Mouse (Mus musculus): Measurements from ENCODE around the gene Dhrs1. TPM values are rescaled to one million over a fixed set of nuclear protein-coding genes. Genes with fewer than 3 reads are reported as not detected.

Dhrs1 gene
- polyA plus RNA-seq, 1 experiment = 122 TPM

GRCm38 (mm10) chr14:55743711-55744110 lies 1.8 kb downstream of the Dhrs1 start:
- Histone ChIP-seq H3K27me3 (ENCODE audit: control insufficient read depth, insufficient read depth, low read length) (no peaks in the 10 kb centered on the region), H3K27ac (ENCODE audit: insufficient read depth, low read length) (no peak overlapping the region), H3K4me1 (ENCODE audit: control insufficient read depth, insufficient read depth, low read length) (0 out of 2 replicates have a peak, but pooled peaks cover 4% of the 10 kb centered on the region), H3K4me3 (replicated peaks; ENCODE audit: insufficient read depth, low read depth, low read length) (no peak overlapping the region)
- peak; percentile 73 to 84 for DNase-seq
- no peak for TF ChIP-seq POLR2A (IDR thresholded peaks at IDR 0.05; ENCODE audit: borderline replicate concordance, insufficient read depth, low read length)
- peak; percentile 96 for TF ChIP-seq CTCF (IDR thresholded peaks at IDR 0.05; ENCODE audit: borderline replicate concordance, insufficient read depth, low read depth, low read length)
- WGBS = 9% methylated on average over 10 of the region's 10 CpGs

- no peak overlapping the region for H3K27ac ChIP-seq (ENCODE audit: insufficient read depth, low read length)
- TF ChIP-seq POLR2A (IDR thresholded peaks at IDR 0.05; ENCODE audit: borderline replicate concordance, insufficient read depth, low read length) (no peak), CTCF (IDR thresholded peaks at IDR 0.05; ENCODE audit: borderline replicate concordance, insufficient read depth, low read depth, low read length) (no peak)
- no peaks in the 10 kb centered on the region for H3K27me3 ChIP-seq (ENCODE audit: control insufficient read depth, insufficient read depth, low read length)
- H3K4me3 ChIP-seq (replicated peaks; ENCODE audit: insufficient read depth, low read depth, low read length) = no peak overlapping the region
- DNase-seq = no peak
- H3K4me1 ChIP-seq (ENCODE audit: control insufficient read depth, insufficient read depth, low read length) = no peaks in the 10 kb centered on the region
- WGBS = 89% methylated on average over 9 of the region's 9 CpGs
Measured at GRCm38 (mm10) chr14:55737086-55737687, 8.3 kb downstream of the Dhrs1 start.

- Histone ChIP-seq H3K4me3 (replicated peaks; ENCODE audit: insufficient read depth, low read depth, low read length) (no peak overlapping the region), H3K27me3 (ENCODE audit: control insufficient read depth, insufficient read depth, low read length) (no peaks in the 10 kb centered on the region), H3K27ac (ENCODE audit: insufficient read depth, low read length) (no peak overlapping the region), H3K4me1 (ENCODE audit: control insufficient read depth, insufficient read depth, low read length) (no peaks in the 10 kb centered on the region)
- TF ChIP-seq CTCF (IDR thresholded peaks at IDR 0.05; ENCODE audit: borderline replicate concordance, insufficient read depth, low read depth, low read length) (no peak), POLR2A (IDR thresholded peaks at IDR 0.05; ENCODE audit: borderline replicate concordance, insufficient read depth, low read length) (no peak)
- no peak for DNase-seq
- 62% methylated on average over 4 of the region's 4 CpGs for WGBS
Measured at GRCm38 (mm10) chr14:55735758-55736157, 9.7 kb downstream of the Dhrs1 start.

- no peaks in the 10 kb centered on the region for H3K4me1 ChIP-seq (ENCODE audit: control insufficient read depth, insufficient read depth, low read length)
- no peak overlapping the region for H3K27ac ChIP-seq (ENCODE audit: insufficient read depth, low read length)
- TF ChIP-seq POLR2A (IDR thresholded peaks at IDR 0.05; ENCODE audit: borderline replicate concordance, insufficient read depth, low read length) (no peak), CTCF (IDR thresholded peaks at IDR 0.05; ENCODE audit: borderline replicate concordance, insufficient read depth, low read depth, low read length) (no peak)
- no peak for DNase-seq
- WGBS = 82% methylated on average over 3 of the region's 3 CpGs
- no peaks in the 10 kb centered on the region for H3K27me3 ChIP-seq (ENCODE audit: control insufficient read depth, insufficient read depth, low read length)
- no peak overlapping the region for H3K4me3 ChIP-seq (replicated peaks; ENCODE audit: insufficient read depth, low read depth, low read length)
Measured at GRCm38 (mm10) chr14:55735334-55735733, 10.2 kb downstream of the Dhrs1 start.

GRCm38 (mm10) chr14:55734869-55735268 lies 10.6 kb downstream of the Dhrs1 start:
- TF ChIP-seq POLR2A (IDR thresholded peaks at IDR 0.05; ENCODE audit: borderline replicate concordance, insufficient read depth, low read length) = no peak
- TF ChIP-seq CTCF (IDR thresholded peaks at IDR 0.05; ENCODE audit: borderline replicate concordance, insufficient read depth, low read depth, low read length) = no peak
- no peaks in the 10 kb centered on the region for H3K4me1 ChIP-seq (ENCODE audit: control insufficient read depth, insufficient read depth, low read length)

GRCm38 (mm10) chr14:55733889-55734288 lies 11.6 kb downstream of the Dhrs1 start:
- no peak overlapping the region for H3K4me3 ChIP-seq (replicated peaks; ENCODE audit: insufficient read depth, low read depth, low read length)
- no peaks in the 10 kb centered on the region for H3K27me3 ChIP-seq (ENCODE audit: control insufficient read depth, insufficient read depth, low read length)
- 79% methylated on average over 10 of the region's 10 CpGs for WGBS

More at GRCm38 (mm10) chr14:55734869-55735268, 10.6 kb downstream of the Dhrs1 start:
- Histone ChIP-seq H3K27me3 (ENCODE audit: control insufficient read depth, insufficient read depth, low read length) (no peaks in the 10 kb centered on the region), H3K27ac (ENCODE audit: insufficient read depth, low read length) (no peak overlapping the region), H3K4me3 (replicated peaks; ENCODE audit: insufficient read depth, low read depth, low read length) (no peak overlapping the region)
- WGBS = 81% methylated on average over 7 of the region's 7 CpGs
- no peak for DNase-seq

GRCm38 (mm10) chr14:55730531-55731032 lies 14.9 kb downstream of the Dhrs1 start:
- H3K27me3 ChIP-seq (ENCODE audit: control insufficient read depth, insufficient read depth, low read length) = no peaks in the 10 kb centered on the region
- no peak overlapping the region for H3K4me3 ChIP-seq (replicated peaks; ENCODE audit: insufficient read depth, low read depth, low read length)
- H3K27ac ChIP-seq (ENCODE audit: insufficient read depth, low read length) = 0 out of 2 replicates have a peak overlapping the region, but pooled peaks have one; percentile 28
- H3K4me1 ChIP-seq (ENCODE audit: control insufficient read depth, insufficient read depth, low read length) = no peaks in the 10 kb centered on the region
- TF ChIP-seq POLR2A (IDR thresholded peaks at IDR 0.05; ENCODE audit: borderline replicate concordance, insufficient read depth, low read length) = no peak
- TF ChIP-seq CTCF (IDR thresholded peaks at IDR 0.05; ENCODE audit: borderline replicate concordance, insufficient read depth, low read depth, low read length) = no peak
- 7% methylated on average over 7 of the region's 7 CpGs for WGBS
- peak in 1 of 2 experiments; percentile 31 for DNase-seq

More at GRCm38 (mm10) chr14:55733889-55734288, 11.6 kb downstream of the Dhrs1 start:
- Histone ChIP-seq H3K27ac (ENCODE audit: insufficient read depth, low read length) (no peak overlapping the region), H3K4me1 (ENCODE audit: control insufficient read depth, insufficient read depth, low read length) (no peaks in the 10 kb centered on the region)
- no peak for DNase-seq
- no peak for TF ChIP-seq CTCF (IDR thresholded peaks at IDR 0.05; ENCODE audit: borderline replicate concordance, insufficient read depth, low read depth, low read length)
- TF ChIP-seq POLR2A (IDR thresholded peaks at IDR 0.05; ENCODE audit: borderline replicate concordance, insufficient read depth, low read length) = no peak

GRCm38 (mm10) chr14:55730116-55730515 lies 15.4 kb downstream of the Dhrs1 start:
- H3K4me1 ChIP-seq (ENCODE audit: control insufficient read depth, insufficient read depth, low read length) = no peaks in the 10 kb centered on the region
- whole genome bisulfite sequencing = 21% methylated on average over 7 of the region's 7 CpGs
- TF ChIP-seq CTCF (IDR thresholded peaks at IDR 0.05; ENCODE audit: borderline replicate concordance, insufficient read depth, low read depth, low read length) (no peak), POLR2A (IDR thresholded peaks at IDR 0.05; ENCODE audit: borderline replicate concordance, insufficient read depth, low read length) (no peak)
- H3K4me3 ChIP-seq (replicated peaks; ENCODE audit: insufficient read depth, low read depth, low read length) = no peak overlapping the region
- no peak for DNase-seq
- no peaks in the 10 kb centered on the region for H3K27me3 ChIP-seq (ENCODE audit: control insufficient read depth, insufficient read depth, low read length)
- H3K27ac ChIP-seq (ENCODE audit: insufficient read depth, low read length) = no peak overlapping the region
